Mouse (Mus musculus) MEL (cell line): ENCODE measurements around the gene Bcr.

Experiments
- CTCF ChIP-seq, 3 experiments: IDR thresholded peaks in 2 of 3; conservative IDR thresholded peaks in 1 of 3; 2 replicates each; pipeline ENCODE4 v1.5.1; 2011 to 2012; ENCODE audit warnings: low read length in 3 of 3, low read depth in 2 of 3, mild to moderate bottlenecking in 2 of 3, improper control_type of control experiment in 1 of 3, inconsistent platforms in 1 of 3, mixed read lengths in 1 of 3, moderate library complexity in 1 of 3; ENCODE audit not compliant: control insufficient read depth in 1 of 3, insufficient read depth in 1 of 3, poor library complexity in 1 of 3, severe bottlenecking in 1 of 3
- JUND ChIP-seq: IDR thresholded peaks from 2 replicates; pipeline ENCODE4 v1.6.1; 2011; ENCODE audit warnings: low read depth, mild to moderate bottlenecking, improper control_type of control experiment, low read length
- ZC3H11A ChIP-seq: IDR thresholded peaks from 2 replicates; pipeline ENCODE4 v1.6.1; 2012; ENCODE audit warnings: low read depth, mild to moderate bottlenecking, inconsistent platforms, low read length, improper control_type of control experiment

GRCm38 (mm10) chr10:75054125-75054524 is 6.3 kb upstream of the Bcr start:
- TF ChIP-seq CTCF (IDR thresholded peaks at IDR 0.05 in 2 of 3, conservative IDR thresholded peaks at IDR 0.05 in 1 of 3; ENCODE audit: control insufficient read depth in 1 of 3, insufficient read depth in 1 of 3, low read depth in 2 of 3, low read length in 3 of 3, poor library complexity in 1 of 3, severe bottlenecking in 1 of 3) (no peak), JUND (no peak), ZC3H11A (no peak)
